Mouse (Mus musculus) forebrain, embryonic 14.5 days (tissue): ENCODE results near the gene Ergic3. TPM values are rescaled to one million over a fixed set of nuclear protein-coding genes. Genes with fewer than 3 reads are reported as not detected.

Source experiments
- ATAC-seq: fragments of 200-750 bp; cut with Nextera tagmentation; 2 replicates; pipeline ENCODE4 v1.8.0; 2017; ENCODE audit warnings: mild to moderate bottlenecking, moderate library complexity
- DNase-seq: peaks from one replicate; pipeline ENCODE4 v3.0.0-alpha.2; 2015; ENCODE audit warnings: low spot score
- H3K27ac ChIP-seq: fragments of 300-500 bp; sonication (generic); 2 replicates; pipeline ENCODE4 v1.5.1; 2014; ENCODE audit warnings: low read depth, mild to moderate bottlenecking, control low read depth, low read length, moderate library complexity
- H3K27me3 ChIP-seq: fragments of 300-500 bp; sonication (generic); replicated peaks from 2 replicates; pipeline ENCODE4 v1.6.1; 2014; ENCODE audit warnings: low read length, control low read depth, mixed read lengths; ENCODE audit not compliant: control insufficient read depth, insufficient read depth
- H3K36me3 ChIP-seq: fragments of 300-500 bp; sonication (generic); 2 replicates; pipeline ENCODE4 v1.6.1; 2014; ENCODE audit warnings: low read length, control low read depth; ENCODE audit not compliant: control insufficient read depth, insufficient read depth
- H3K4me1 ChIP-seq: fragments of 300-500 bp; sonication (generic); 2 replicates; pipeline ENCODE4 v1.6.1; 2014; ENCODE audit warnings: antibody characterized with exemption, low read length, control low read depth; ENCODE audit not compliant: control insufficient read depth, insufficient read depth
- H3K4me2 ChIP-seq: fragments of 300-500 bp; sonication (generic); 2 replicates; pipeline ENCODE4 v1.6.1; 2014; ENCODE audit warnings: mild to moderate bottlenecking, control low read depth, low read length
- H3K4me3 ChIP-seq: fragments of 300-500 bp; sonication (generic); 2 replicates; pipeline ENCODE4 v1.5.1; 2014; ENCODE audit warnings: low read depth, low read length, control low read depth
- H3K9ac ChIP-seq: fragments of 300-500 bp; sonication (generic); 2 replicates; pipeline ENCODE4 v1.6.1; 2014; ENCODE audit warnings: mild to moderate bottlenecking, low read length, control low read depth, moderate library complexity
- H3K9me3 ChIP-seq: fragments of 300-500 bp; sonication (generic); replicated peaks from 2 replicates; pipeline ENCODE4 v1.6.1; 2016; ENCODE audit warnings: low read length, control low read depth, mixed read lengths; ENCODE audit not compliant: control insufficient read depth
- WGBS: fragments of 180-500 bp; shearing (Covaris S2); extraction: QIAGEN DNeasy Blood & Tissue Kit; methylation state at CpG from one replicate; pipeline ENCODE4 v1.1.7; 2014; 5-methylcytosine and 5-hydroxymethylcytosine counted together
- polyA plus RNA-seq: library from polyadenylated mRNA; unstranded; fragments of >200 nt; fragmentation: Nextera tagmentation; extraction: Ambion mirVana; gene quantifications from 2 replicates; pipeline ENCODE4 v1.2.1, GENCODE M21; 2014

Ergic3 gene
- polyA plus RNA-seq, 1 experiment from 2014 or later, result 444 TPM

DNA sequence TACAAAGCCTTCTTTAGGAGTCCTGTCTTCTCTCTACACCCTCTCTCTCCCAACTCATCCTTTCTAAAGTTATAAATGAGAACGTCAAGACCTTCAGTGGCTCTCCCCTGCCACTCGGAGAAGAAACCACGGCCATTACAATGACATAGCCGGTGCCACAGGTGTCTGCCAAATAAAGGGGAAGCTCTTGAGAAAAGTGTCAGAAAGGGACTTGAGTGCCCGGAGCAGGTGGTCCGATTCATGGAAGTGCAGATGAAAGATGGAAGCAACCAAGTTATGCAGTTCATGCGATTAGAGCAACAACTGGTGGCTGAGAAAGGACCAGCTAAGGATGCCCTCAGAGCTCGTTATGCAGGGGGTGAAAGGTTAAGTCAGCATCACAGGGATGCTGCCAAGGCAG, 35.1 kb downstream of the Ergic3 start:
- Histone ChIP-seq H3K27ac (no peak overlapping the region), H3K27me3 (no peaks in the 10 kb centered on the region), H3K9ac (no peak overlapping the region), H3K36me3 (no peaks in the 10 kb centered on the region), H3K4me1 (no peaks in the 10 kb centered on the region), H3K4me2 (no peak overlapping the region), H3K4me3 (no peak overlapping the region), H3K9me3 (no peaks in the 10 kb centered on the region)
- 80% methylated on average over 8 of the region's 8 CpGs for WGBS
- ATAC-seq, result no peak
- no peak for DNase-seq

DNA sequence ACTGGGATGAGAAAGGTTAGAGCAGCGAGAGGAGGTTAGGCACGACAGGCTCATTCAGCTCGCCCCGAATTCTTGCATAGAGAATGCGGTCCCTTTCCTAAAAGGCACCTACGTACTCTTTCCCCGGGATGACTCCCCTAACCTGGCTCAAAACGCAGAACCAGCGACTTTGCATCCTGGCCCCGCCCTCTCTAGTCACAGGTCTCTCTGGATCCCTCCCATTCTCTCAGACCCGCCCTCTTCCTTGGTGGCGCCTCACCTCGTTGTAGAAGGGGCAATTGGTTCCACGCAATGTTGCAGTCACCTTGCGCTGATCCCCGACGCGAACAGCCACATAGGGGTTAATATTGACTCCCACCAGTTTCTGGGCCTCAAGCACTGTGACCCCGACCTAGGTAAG, 40.1 kb downstream of the Ergic3 start:
- Histone ChIP-seq H3K9ac (no peak overlapping the region), H3K4me2 (no peak overlapping the region; the same call in 1 of the 2 replicates), H3K4me1 (no peaks in the 10 kb centered on the region), H3K27ac (no peak overlapping the region), H3K9me3 (no peaks in the 10 kb centered on the region), H3K36me3 (no peaks in the 10 kb centered on the region), H3K4me3 (no peak overlapping the region), H3K27me3 (no peaks in the 10 kb centered on the region)
- WGBS, result 7% methylated on average over 19 of the region's 19 CpGs
- DNase-seq (no peak), ATAC-seq (no peak)

DNA sequence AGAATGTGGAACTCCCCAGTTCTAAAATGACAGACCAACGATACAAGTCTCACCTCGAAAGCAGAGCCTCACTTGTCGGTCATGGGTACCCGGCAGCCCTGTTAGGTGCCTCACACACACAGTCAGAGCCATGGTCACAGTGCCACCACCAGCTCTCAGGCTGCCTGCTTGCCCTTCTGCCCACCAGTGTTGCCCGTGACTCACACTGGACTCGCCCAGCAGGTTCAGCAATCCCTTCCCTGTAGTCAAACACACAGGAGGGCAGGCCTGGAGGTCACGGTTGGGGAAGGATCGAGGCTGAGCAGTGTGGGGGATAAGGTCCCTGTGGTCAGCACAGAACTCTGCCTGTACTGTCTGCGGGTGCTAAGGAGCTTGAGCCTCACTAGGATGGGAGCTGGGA, 45.0 kb downstream of the Ergic3 start, which contains the start of gene Fer1l4:
TSS of gene Fer1l4 (minus strand) at position 132 of the 400 bp plus-strand sequence.
- 78% methylated on average over 9 of the region's 9 CpGs for WGBS
- DNase-seq (no peak), ATAC-seq (no peak)
- H3K9ac ChIP-seq, result no peak within 1 kb of the TSS
- H3K4me3 ChIP-seq, result no peak within 1 kb of the TSS
- H3K27ac ChIP-seq, result no peak within 1 kb of the TSS
- H3K4me2 ChIP-seq, result no peak within 1 kb of the TSS
- H3K4me1 ChIP-seq, result no peaks in the 10 kb centered on the region
- no peaks in the 10 kb centered on the region for H3K36me3 ChIP-seq
- no peaks in the 10 kb centered on the region for H3K27me3 ChIP-seq
- H3K9me3 ChIP-seq, result no peaks in the 10 kb centered on the region

DNA sequence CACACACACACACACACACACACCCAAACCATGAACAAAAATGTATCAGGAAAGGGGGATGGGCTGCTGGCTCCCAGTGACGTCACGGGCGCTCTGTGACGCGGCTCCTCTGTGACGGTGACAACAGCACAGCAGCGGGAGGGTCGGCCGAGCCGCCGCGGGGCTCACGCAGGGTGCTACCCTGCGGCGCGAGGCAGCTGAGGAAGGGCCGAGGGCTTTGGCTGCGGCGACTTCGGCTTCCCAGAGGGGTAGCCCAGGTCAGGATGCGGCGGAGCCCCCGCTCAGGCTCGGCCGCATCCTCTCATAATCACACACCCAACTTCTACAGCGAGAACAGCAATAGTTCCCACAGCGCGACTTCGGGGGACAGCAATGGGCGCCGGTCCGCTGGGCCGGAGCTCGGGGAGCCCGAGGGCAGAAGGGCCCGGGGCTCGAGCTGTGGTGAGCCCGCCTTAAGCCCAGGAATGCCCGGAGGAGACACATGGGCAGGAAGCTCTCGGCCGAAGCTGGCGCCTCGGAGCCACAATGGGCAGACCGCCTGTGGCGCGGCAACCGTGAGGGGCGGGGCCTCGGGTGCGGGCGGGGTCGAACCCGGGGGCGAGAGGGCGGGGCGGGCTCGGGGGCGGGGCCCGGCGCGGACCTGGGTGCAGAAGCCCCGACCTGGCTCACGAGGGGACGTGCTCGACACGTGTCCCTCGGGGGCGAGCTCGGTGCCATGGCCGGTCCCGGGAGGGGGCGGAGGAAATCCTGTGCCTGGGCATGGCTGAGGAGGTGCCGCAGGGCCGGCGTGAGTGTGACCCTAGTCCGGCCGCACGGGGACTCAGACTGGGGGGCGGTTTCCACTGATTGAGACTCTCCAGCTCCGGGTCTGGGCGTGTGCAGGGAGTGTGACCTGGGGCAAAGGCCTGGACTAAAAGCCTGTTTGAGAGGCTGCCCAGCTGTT, 57.5 kb downstream of the Ergic3 start, which contains the start of gene Spag4:
TSS of gene Spag4 (plus strand) at position 77 of the 943 bp plus-strand sequence.
- under 1% methylated on average over 73 of the region's 81 CpGs for WGBS
- Histone ChIP-seq H3K9ac (peak within 1 kb of the TSS; percentile 86), H3K9me3 (no peaks in the 10 kb centered on the region), H3K27ac (peak within 1 kb of the TSS; percentile 76), H3K4me3 (peak within 1 kb of the TSS; percentile 77), H3K4me1 (peaks cover 7% of the 10 kb centered on the region), H3K4me2 (peak within 1 kb of the TSS; percentile 94), H3K27me3 (no peaks in the 10 kb centered on the region), H3K36me3 (peaks cover 27% of the 10 kb centered on the region)
- DNase-seq (peak; percentile 77), ATAC-seq (peak; percentile 89)

DNA sequence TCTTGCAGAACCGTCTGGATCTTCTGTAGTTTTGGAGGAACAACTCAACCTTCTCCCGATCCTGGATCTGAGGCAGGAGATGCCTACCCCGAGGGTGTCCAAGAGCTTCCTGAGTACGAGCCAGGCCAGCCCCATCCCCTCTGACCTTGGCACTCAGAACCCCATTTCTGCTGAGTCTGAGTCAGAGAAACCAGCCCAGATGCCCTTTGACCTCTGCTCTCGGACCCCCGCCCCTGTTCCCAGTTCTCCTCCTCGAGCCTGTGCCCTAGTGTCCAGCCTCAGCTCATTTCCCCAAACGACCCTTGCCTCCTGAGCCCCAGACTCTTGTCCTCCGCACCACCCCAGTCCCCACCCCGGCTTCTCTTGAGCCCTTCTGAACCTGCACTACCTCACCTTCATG, 58.3 kb downstream of the Ergic3 start:
- Histone ChIP-seq H3K9me3 (no peaks in the 10 kb centered on the region), H3K4me1 (peaks cover 7% of the 10 kb centered on the region), H3K27ac (no peak overlapping the region), H3K4me2 (peak overlapping the region; percentile 94), H3K9ac (peak overlapping the region; percentile 86), H3K27me3 (no peaks in the 10 kb centered on the region), H3K4me3 (peak overlapping the region; percentile 77), H3K36me3 (peaks cover 32% of the 10 kb centered on the region)
- WGBS, result 40% methylated on average over 10 of the region's 10 CpGs
- DNase-seq, result no peak
- ATAC-seq, result 0 out of 2 replicates have a peak, but pooled peaks have one; percentile 2

Other genes starting within 250 kb of the Ergic3 start
- 11.7 and 13.1 TPM in 2 replicates for gene Mmp24, start 232.7 kb upstream of the Ergic3 start, polyA plus RNA-seq
- gene BC029722, start 188.6 kb upstream of the Ergic3 start, polyA plus RNA-seq, result 21.9 and 24.0 TPM in 2 replicates
- 159 and 172 TPM in 2 replicates for gene Eif6, start 181.1 kb upstream of the Ergic3 start, polyA plus RNA-seq
- 0.13 and 0.23 TPM in 2 replicates for gene Fam83c, start 173.2 kb upstream of the Ergic3 start, polyA plus RNA-seq
- 67.4 and 83.4 TPM in 2 replicates for gene Uqcc1, start 77.7 kb upstream of the Ergic3 start, polyA plus RNA-seq
- not detected in 2 replicates for gene Gm15557, start 67.3 kb upstream of the Ergic3 start, polyA plus RNA-seq
- 2.2 and 2.5 TPM in 2 replicates for gene Gdf5, start 62.7 kb upstream of the Ergic3 start, polyA plus RNA-seq
- 7.0 and 9.7 TPM in 2 replicates for gene Cep250, start 51.6 kb upstream of the Ergic3 start, polyA plus RNA-seq
- gene 6430550D23Rik, start 68 bp upstream of the Ergic3 start, polyA plus RNA-seq, result 0.63 and 1.0 TPM in 2 replicates
- gene Fer1l4, start 44.9 kb downstream of the Ergic3 start, polyA plus RNA-seq, result not detected in 2 replicates
- 4.6 and 5.1 TPM in 2 replicates for gene Spag4, start 57.1 kb downstream of the Ergic3 start, polyA plus RNA-seq
- gene Cpne1, start 103.9 kb downstream of the Ergic3 start, polyA plus RNA-seq, result 18.5 and 24.9 TPM in 2 replicates
- 30.1 and 33.4 TPM in 2 replicates for gene Rbm12, start 103.9 kb downstream of the Ergic3 start, polyA plus RNA-seq
- 10.5 and 16.2 TPM in 2 replicates for gene Gm28036, start 119.0 kb downstream of the Ergic3 start, polyA plus RNA-seq
- gene Romo1, start 136.0 kb downstream of the Ergic3 start, polyA plus RNA-seq, result 409 and 502 TPM in 2 replicates
- 38.0 and 40.4 TPM in 2 replicates for gene Nfs1, start 136.1 kb downstream of the Ergic3 start, polyA plus RNA-seq
- gene Rbm39, start 172.2 kb downstream of the Ergic3 start, polyA plus RNA-seq, result 502 and 507 TPM in 2 replicates
- gene Phf20, start 188.4 kb downstream of the Ergic3 start, polyA plus RNA-seq, result 121 and 143 TPM in 2 replicates